Mouse (Mus musculus): ENCODE data around the gene Wdr27. TPM values are rescaled to one million over a fixed set of nuclear protein-coding genes. Genes with fewer than 3 reads are reported as not detected.
"Not testable (repeated sequence)": the region's sequence is repeated elsewhere in the genome, so short reads cannot be mapped to it uniquely, and the experiment has no call there.

Wdr27 gene
- polyA plus RNA-seq (2015; fragmentation: Nextera tagmentation; extraction: Ambion mirVana): 0.98 and 0.99 TPM in 2 replicates

DNA sequence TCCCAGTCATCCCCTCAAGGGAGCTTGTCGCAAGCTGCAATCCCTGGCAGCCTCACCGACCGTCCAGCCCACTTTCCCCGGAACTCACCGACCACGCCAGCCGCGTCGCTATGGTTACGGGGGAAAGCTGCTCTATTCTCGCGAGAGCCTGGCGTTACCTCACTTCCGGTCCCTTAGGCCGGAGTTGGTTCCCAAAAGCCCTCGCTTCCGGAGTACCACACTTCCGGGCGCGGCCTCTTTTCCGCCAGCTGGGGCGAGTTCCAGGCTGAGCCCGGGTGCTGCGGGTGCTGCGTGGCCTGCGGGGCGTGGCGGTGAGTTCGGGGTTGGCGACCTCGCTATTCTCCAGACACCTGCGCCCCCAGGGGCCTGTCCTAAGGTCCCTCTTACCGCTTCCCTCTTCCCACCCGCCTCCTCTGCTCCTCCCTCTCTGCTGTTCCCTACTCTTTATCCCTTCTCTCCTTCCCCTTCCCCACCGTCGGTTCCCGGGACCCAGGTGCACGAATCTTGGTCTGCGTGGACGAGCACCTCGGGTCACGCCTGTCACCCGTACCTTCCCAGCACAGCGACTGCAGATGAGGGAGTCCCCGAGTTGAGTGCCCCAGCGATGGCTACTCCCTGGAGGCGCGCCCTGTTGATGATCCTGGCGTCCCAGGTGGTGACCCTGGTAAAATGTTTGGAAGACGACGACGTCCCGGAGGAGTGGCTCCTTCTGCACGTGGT lies at the start of gene Wdr27, which contains the start of gene 1600012H06Rik:
Gene Wdr27, minus strand, starts transcription at position 150 of the 720 bp plus-strand sequence.
Gene 1600012H06Rik, plus strand, starts transcription at position 176 of the 720 bp plus-strand sequence.
- Histone ChIP-seq H3K9me3 (replicated peaks) (no peaks in the 10 kb centered on the region), H3K4me3 (replicated peaks) (peak within 1 kb of the TSS; percentile 77), H3K27ac (replicated peaks) (peak within 1 kb of the TSS; percentile 81), H3K9ac (peak within 1 kb of the TSS; percentile 82), H3K4me2 (peak within 1 kb of the TSS; percentile 96), H3K27me3 (no peaks in the 10 kb centered on the region), H3K36me3 (replicated peaks) (peaks cover 25% of the 10 kb centered on the region), H3K4me1 (replicated peaks) (peaks cover 27% of the 10 kb centered on the region)
- ATAC-seq (ENCODE audit: insufficient read depth): peak; percentile 96
- under 1% methylated on average over 54 of the region's 54 CpGs for WGBS (ENCODE audit: insufficient replicate concordance)

DNA sequence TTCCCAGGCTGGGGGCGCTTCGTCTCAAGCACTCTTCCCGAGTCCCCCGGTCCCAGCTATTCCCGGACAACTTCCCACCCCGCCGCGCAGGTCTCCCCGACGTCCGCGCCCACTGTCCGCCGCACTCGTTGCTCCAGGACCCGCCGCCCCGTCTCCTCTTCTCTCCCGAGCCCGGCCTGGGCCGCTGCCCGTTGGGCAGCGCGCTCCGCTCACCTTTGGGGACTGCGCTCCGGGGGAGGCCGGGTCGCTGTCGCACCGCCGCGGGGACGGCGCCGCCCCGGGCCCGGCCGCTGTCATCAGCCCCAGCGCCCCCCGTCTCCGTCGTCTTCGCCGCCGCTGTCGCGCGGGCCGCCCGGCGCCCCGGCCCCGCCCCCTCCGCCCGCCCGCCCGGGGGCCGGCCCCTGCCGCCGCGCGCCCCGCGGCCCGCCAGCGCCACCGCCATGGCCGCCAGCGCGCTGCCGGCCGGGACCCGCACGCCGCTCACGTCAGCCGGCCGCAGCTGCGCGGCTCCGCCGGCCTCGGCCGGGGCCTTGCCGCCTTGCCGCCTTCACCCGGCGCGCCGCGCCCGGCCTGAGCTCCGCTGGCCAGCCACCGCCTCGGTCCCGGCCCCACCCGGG lies 49.7 kb upstream of the Wdr27 start:
- not testable (repeated sequence) for H3K9me3 ChIP-seq (replicated peaks); H3K4me2 ChIP-seq; H3K36me3 ChIP-seq (replicated peaks); H3K4me3 ChIP-seq (replicated peaks); H3K27ac ChIP-seq (replicated peaks); H3K4me1 ChIP-seq (replicated peaks); H3K27me3 ChIP-seq; H3K9ac ChIP-seq
- ATAC-seq (ENCODE audit: insufficient read depth): peak; percentile 74
- no CpG with 5 or more reads among the region's 98 CpGs for WGBS (ENCODE audit: insufficient replicate concordance)

- not testable (repeated sequence) for H3K4me2 ChIP-seq; H3K27ac ChIP-seq (replicated peaks); H3K4me3 ChIP-seq (replicated peaks); ATAC-seq (ENCODE audit: insufficient read depth); H3K9me3 ChIP-seq (replicated peaks); H3K9ac ChIP-seq; H3K36me3 ChIP-seq (replicated peaks); H3K4me1 ChIP-seq (replicated peaks); H3K27me3 ChIP-seq
- WGBS (ENCODE audit: insufficient replicate concordance): 87% methylated on average over 4 of the region's 5 CpGs
Measured at GRCm38 (mm10) chr17:14990116-14990702, 47.3 kb upstream of the Wdr27 start.

GRCm38 (mm10) chr17:14978362-14979038 lies 35.5 kb upstream of the Wdr27 start, which contains the start of the genes 9030025P20Rik and Gm3417:
9030025P20Rik (plus strand) TSS chr17:14978468.
Gm3417 (minus strand) TSS chr17:14978790.
- ATAC-seq (ENCODE audit: insufficient read depth): peak; percentile 95
- not testable (repeated sequence) for H3K36me3 ChIP-seq (replicated peaks); H3K27ac ChIP-seq (replicated peaks); H3K9ac ChIP-seq; H3K4me1 ChIP-seq (replicated peaks); H3K27me3 ChIP-seq; H3K9me3 ChIP-seq (replicated peaks)
- H3K4me3 ChIP-seq (replicated peaks): peak within 1 kb of the TSS; percentile 35
- H3K4me2 ChIP-seq: peak within 1 kb of the TSS; percentile 46; the same call in 1 of the 2 replicates
- WGBS (ENCODE audit: insufficient replicate concordance): no CpG with 5 or more reads among the region's 60 CpGs

DNA sequence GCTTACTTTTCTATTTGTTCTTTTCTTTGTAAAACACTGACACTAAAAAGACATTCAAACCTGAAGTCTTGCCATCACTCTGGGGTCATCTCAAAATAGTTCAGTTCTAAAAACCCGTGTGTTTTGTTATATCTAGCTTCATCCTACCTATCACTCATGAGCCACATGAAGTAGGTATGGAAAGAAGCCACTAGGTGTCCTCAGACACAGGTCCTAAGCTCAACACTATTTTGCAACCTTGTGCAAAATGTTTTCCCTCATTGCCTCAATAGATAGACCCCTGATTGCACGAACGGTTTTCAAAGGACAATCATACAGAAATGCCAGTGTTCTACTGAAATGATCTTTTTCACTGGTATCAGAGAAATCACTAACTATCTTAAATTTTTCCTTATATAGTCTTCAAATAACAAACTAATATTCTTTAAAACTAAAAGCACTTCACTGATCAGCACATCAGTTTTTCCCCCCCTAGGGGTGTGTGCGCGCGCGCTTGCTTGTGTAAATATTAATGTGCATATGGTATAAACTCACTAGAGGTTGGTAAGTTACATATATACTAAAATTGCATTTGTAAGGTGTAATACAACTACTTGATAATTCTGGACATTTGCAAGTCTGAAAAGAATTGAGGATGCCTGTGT lies 34.9 kb upstream of the Wdr27 start:
- not testable (repeated sequence) for H3K9ac ChIP-seq; H3K9me3 ChIP-seq (replicated peaks); H3K36me3 ChIP-seq (replicated peaks); H3K4me1 ChIP-seq (replicated peaks); H3K27ac ChIP-seq (replicated peaks); ATAC-seq (ENCODE audit: insufficient read depth); H3K27me3 ChIP-seq
- Histone ChIP-seq H3K4me2 (peak overlapping the region; percentile 46; the same call in 1 of the 2 replicates), H3K4me3 (replicated peaks) (peak overlapping the region; percentile 35)
- 0% methylated on average over 4 of the region's 7 CpGs for WGBS (ENCODE audit: insufficient replicate concordance)

GRCm38 (mm10) chr17:14968373-14968913 lies 25.5 kb upstream of the Wdr27 start:
- H3K9ac ChIP-seq; H3K4me2 ChIP-seq; H3K36me3 ChIP-seq (replicated peaks); H3K4me3 ChIP-seq (replicated peaks); H3K27me3 ChIP-seq; H3K27ac ChIP-seq (replicated peaks); H3K4me1 ChIP-seq (replicated peaks); H3K9me3 ChIP-seq (replicated peaks): not testable (repeated sequence)
- ATAC-seq (ENCODE audit: insufficient read depth): peak; percentile 79
- WGBS (ENCODE audit: insufficient replicate concordance): no CpG with 5 or more reads among the region's 6 CpGs

DNA sequence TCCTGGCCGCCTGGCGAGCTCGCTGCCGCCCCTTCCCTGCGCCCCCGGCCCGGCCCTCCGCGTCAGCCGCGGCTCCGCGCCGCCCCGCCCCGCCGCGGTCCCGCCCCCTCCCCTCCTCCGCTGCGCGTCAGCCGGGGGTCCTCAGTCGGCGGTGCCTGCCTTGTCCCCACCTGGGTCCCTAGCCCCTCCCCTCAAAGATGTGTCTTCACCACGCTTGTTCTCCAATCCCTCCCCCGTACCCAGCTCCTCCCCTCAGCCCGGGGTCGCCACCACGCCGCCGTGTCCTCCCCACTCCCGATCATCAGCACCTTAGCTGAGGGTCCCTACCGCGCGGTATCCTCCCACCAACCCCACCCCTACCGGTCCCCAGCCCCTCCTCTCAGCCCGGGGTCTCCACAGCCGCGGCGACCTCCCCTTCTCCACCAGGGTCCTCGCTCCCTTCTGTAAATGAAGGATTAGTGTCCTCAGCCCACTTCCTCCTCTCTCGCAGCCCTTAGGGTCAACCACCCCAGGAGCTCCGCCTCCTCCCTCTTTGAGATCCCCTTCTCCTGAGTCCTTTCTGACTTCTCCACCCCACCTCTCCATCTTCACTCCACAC lies 18.7 kb upstream of the Wdr27 start:
- peak; percentile 53 for ATAC-seq (ENCODE audit: insufficient read depth)
- no CpG with 5 or more reads among the region's 44 CpGs for WGBS (ENCODE audit: insufficient replicate concordance)
- H3K4me2 ChIP-seq; H3K27ac ChIP-seq (replicated peaks); H3K4me3 ChIP-seq (replicated peaks); H3K9me3 ChIP-seq (replicated peaks); H3K9ac ChIP-seq; H3K27me3 ChIP-seq: not testable (repeated sequence)
- Histone ChIP-seq H3K4me1 (replicated peaks) (peaks cover 24% of the 10 kb centered on the region), H3K36me3 (replicated peaks) (peaks cover 14% of the 10 kb centered on the region; the same call in 1 of the 2 replicates)

DNA sequence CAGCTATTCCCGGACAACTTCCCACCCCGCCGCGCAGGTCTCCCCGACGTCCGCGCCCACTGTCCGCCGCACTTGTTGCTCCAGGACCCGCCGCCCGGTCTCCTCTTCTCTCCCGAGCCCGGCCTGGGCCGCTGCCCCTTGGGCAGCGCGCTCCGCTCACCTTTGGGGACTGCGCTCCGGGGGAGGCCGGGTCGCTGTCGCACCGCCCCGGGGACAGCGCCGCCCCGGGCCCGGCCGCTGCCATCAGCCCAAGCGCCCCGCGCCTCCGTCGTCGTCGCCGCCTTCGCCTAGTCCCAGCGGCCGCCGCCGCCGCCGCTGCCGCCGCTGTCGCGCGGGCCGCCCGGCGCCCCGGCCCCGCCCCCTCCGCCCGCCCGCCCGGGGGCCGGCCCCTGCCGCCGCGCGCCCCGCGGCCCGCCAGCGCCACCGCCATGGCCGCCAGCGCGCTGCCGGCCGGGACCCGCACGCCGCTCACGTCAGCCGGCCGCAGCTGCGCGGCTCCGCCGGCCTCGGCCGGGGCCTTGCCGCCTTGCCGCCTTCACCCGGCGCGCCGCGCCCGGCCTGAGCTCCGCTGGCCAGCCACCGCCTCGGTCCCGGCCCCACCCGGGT lies 18.1 kb upstream of the Wdr27 start, which contains the start of gene Phf10:
Gene Phf10, minus strand, starts transcription at position 323 of the 606 bp plus-strand sequence.
- H3K9me3 ChIP-seq (replicated peaks); H3K27me3 ChIP-seq: not testable (repeated sequence)
- Histone ChIP-seq H3K27ac (replicated peaks) (peak within 1 kb of the TSS; percentile 89), H3K36me3 (replicated peaks) (peaks cover 20% of the 10 kb centered on the region), H3K9ac (peak within 1 kb of the TSS; percentile 92), H3K4me2 (peak within 1 kb of the TSS; percentile 80), H3K4me3 (replicated peaks) (peak within 1 kb of the TSS; percentile 80), H3K4me1 (replicated peaks) (peaks cover 24% of the 10 kb centered on the region)
- WGBS (ENCODE audit: insufficient replicate concordance): under 1% methylated on average over 51 of the region's 100 CpGs
- ATAC-seq (ENCODE audit: insufficient read depth): peak; percentile 75

DNA sequence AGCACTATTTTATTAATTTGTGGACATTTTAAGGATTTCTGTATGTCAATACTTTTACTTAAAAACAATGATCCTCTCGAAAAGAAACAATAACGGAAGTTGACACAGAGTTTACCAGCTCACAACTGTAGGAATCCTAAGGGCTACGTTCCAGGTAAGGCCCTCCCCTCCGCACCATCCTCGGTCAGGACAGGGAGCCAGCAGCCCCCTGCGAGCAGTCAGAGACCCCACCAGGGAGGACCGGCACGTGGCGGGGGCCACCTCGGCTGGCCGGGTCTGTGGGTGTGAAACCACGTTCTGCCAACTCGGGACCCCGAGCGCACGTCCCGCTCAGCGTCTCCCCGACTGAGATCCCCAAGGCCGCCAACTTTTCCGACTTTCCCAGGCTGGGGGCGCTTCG lies 17.6 kb upstream of the Wdr27 start:
- no peaks in the 10 kb centered on the region for H3K27me3 ChIP-seq
- H3K9me3 ChIP-seq (replicated peaks): no peaks in the 10 kb centered on the region
- peak overlapping the region; percentile 92 for H3K9ac ChIP-seq
- WGBS (ENCODE audit: insufficient replicate concordance): under 1% methylated on average over 21 of the region's 23 CpGs
- peaks cover 20% of the 10 kb centered on the region for H3K36me3 ChIP-seq (replicated peaks)
- H3K4me3 ChIP-seq (replicated peaks): peak overlapping the region; percentile 80
- peak overlapping the region; percentile 89 for H3K27ac ChIP-seq (replicated peaks)
- peak overlapping the region; percentile 80 for H3K4me2 ChIP-seq
- peak; percentile 23 for ATAC-seq (ENCODE audit: insufficient read depth)
- peaks cover 24% of the 10 kb centered on the region for H3K4me1 ChIP-seq (replicated peaks)

GRCm38 (mm10) chr17:14959979-14960378 lies 17.0 kb upstream of the Wdr27 start:
- Histone ChIP-seq H3K27me3 (no peaks in the 10 kb centered on the region), H3K9ac (peak overlapping the region; percentile 57), H3K4me2 (peak overlapping the region; percentile 78), H3K27ac (replicated peaks) (peak overlapping the region; percentile 62; the same call in 1 of the 2 replicates), H3K9me3 (replicated peaks) (no peaks in the 10 kb centered on the region), H3K4me3 (replicated peaks) (peak overlapping the region; percentile 80), H3K4me1 (replicated peaks) (peaks cover 24% of the 10 kb centered on the region), H3K36me3 (replicated peaks) (peaks cover 22% of the 10 kb centered on the region)
- no peak; the same call in 1 of the 2 replicates for ATAC-seq (ENCODE audit: insufficient read depth)
- WGBS (ENCODE audit: insufficient replicate concordance): 16% methylated on average over 3 of the region's 3 CpGs

All from liver, embryonic 15.5 days (tissue).